Mouse (Mus musculus): ENCODE results near the gene Usp10. TPM values are rescaled to one million over a fixed set of nuclear protein-coding genes. Genes with fewer than 3 reads are reported as not detected.

Gene Usp10
- polyA plus RNA-seq, 1 experiment from 2014 or later: 152 TPM

DNA sequence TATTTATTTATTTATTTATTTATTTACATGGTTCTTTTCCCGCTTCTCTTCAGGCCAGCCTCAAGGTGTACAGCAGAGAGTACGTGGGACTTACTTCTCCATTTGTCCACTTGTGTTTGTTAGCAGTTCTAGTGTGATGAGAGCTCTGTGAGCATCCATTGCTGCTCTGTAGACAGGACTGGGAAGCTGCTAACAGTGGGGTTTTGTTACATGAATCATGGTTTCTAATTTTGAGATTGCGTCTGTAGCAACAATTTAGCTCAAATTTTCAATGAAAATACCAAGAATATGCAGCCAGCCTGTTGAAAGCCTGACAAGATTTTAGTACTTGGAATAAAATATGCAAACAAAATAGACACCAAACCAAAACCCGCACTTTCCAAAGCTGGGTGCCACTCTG is 15.3 kb downstream of the Usp10 start:
- no peak for ATAC-seq (ENCODE audit: low FRiP score)
- Histone ChIP-seq H3K36me3 (ENCODE audit: control insufficient read depth, insufficient read depth, low read length) (no peaks in the 10 kb centered on the region), H3K4me3 (ENCODE audit: low read depth, low read length) (no peak overlapping the region), H3K4me2 (no peak overlapping the region), H3K27me3 (ENCODE audit: control insufficient read depth, insufficient read depth, low read length) (no peaks in the 10 kb centered on the region), H3K4me1 (ENCODE audit: control insufficient read depth, insufficient read depth, low read length) (0 out of 2 replicates have a peak, but pooled peaks cover 2% of the 10 kb centered on the region), H3K27ac (ENCODE audit: low read depth, low read length) (no peak overlapping the region), H3K9ac (ENCODE audit: low read length) (no peak overlapping the region), H3K9me3 (ENCODE audit: control insufficient read depth, low read length) (no peaks in the 10 kb centered on the region)
- WGBS: 87% methylated on average over 4 of the region's 4 CpGs
- DNase-seq (ENCODE audit: low spot score, missing footprints): no peak

- Histone ChIP-seq H3K4me3 (ENCODE audit: low read depth, low read length) (no peak overlapping the region), H3K9ac (ENCODE audit: low read length) (no peak overlapping the region), H3K36me3 (ENCODE audit: control insufficient read depth, insufficient read depth, low read length) (no peaks in the 10 kb centered on the region), H3K9me3 (ENCODE audit: control insufficient read depth, low read length) (no peaks in the 10 kb centered on the region), H3K4me2 (no peak overlapping the region), H3K27me3 (ENCODE audit: control insufficient read depth, insufficient read depth, low read length) (no peaks in the 10 kb centered on the region), H3K4me1 (ENCODE audit: control insufficient read depth, insufficient read depth, low read length) (0 out of 2 replicates have a peak, but pooled peaks cover 2% of the 10 kb centered on the region), H3K27ac (ENCODE audit: low read depth, low read length) (no peak overlapping the region)
- 80% methylated on average over 2 of the region's 2 CpGs for WGBS
- no peak for ATAC-seq (ENCODE audit: low FRiP score)
- no peak for DNase-seq (ENCODE audit: low spot score, missing footprints)
Observed at GRCm38 (mm10) chr8:119926474-119926873, 16.3 kb downstream of the Usp10 start.

DNA sequence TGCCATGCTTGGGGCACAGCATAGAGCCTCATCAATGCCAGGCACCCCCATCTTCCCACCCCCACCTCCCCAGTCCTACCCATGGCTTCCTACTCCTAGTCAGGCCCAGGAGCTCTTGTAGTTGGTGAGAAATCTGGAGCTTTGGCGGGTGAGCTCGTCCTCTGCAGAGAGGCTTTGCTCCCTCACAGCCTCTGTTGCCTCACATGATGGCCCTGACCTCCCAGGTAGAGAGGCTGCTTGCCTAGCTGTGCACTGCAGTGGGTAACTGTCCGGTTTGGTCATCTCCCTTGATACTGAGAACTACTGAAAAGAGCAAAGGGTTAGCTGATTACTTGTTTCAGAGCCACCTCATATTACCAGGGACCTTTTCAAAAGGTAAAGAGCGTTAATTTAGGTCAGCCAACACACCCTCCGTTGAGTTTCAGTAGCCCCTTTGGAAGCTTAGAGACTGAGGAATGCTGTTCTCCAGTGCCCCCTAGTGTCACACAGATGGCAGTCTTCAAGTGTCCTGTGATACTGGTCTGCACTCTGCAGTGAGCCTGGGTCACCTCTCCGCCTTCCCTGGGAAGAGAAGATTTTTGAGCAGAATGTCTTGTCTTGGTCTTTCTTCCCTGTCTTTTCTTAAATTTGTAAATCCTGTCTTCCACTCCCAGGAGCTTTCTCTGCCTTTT is 17.4 kb downstream of the Usp10 start:
- Histone ChIP-seq H3K36me3 (ENCODE audit: control insufficient read depth, insufficient read depth, low read length) (no peaks in the 10 kb centered on the region; the same call in 1 of the 2 replicates), H3K4me2 (no peak overlapping the region), H3K4me1 (ENCODE audit: control insufficient read depth, insufficient read depth, low read length) (0 out of 2 replicates have a peak, but pooled peaks cover 2% of the 10 kb centered on the region), H3K4me3 (ENCODE audit: low read depth, low read length) (no peak overlapping the region), H3K27me3 (ENCODE audit: control insufficient read depth, insufficient read depth, low read length) (no peaks in the 10 kb centered on the region), H3K9ac (ENCODE audit: low read length) (no peak overlapping the region), H3K9me3 (ENCODE audit: control insufficient read depth, low read length) (no peaks in the 10 kb centered on the region), H3K27ac (ENCODE audit: low read depth, low read length) (no peak overlapping the region)
- ATAC-seq (ENCODE audit: low FRiP score): 0 out of 2 replicates have a peak, but pooled peaks have one; percentile 54
- 42% methylated on average over 6 of the region's 6 CpGs for WGBS
- no peak for DNase-seq (ENCODE audit: low spot score, missing footprints)

- Histone ChIP-seq H3K9ac (ENCODE audit: low read length) (no peak overlapping the region), H3K27ac (ENCODE audit: low read depth, low read length) (no peak overlapping the region), H3K36me3 (ENCODE audit: control insufficient read depth, insufficient read depth, low read length) (peaks cover 8% of the 10 kb centered on the region), H3K4me2 (no peak overlapping the region), H3K9me3 (ENCODE audit: control insufficient read depth, low read length) (no peaks in the 10 kb centered on the region), H3K4me1 (ENCODE audit: control insufficient read depth, insufficient read depth, low read length) (no peaks in the 10 kb centered on the region), H3K27me3 (ENCODE audit: control insufficient read depth, insufficient read depth, low read length) (no peaks in the 10 kb centered on the region), H3K4me3 (ENCODE audit: low read depth, low read length) (no peak overlapping the region)
- no peak for DNase-seq (ENCODE audit: low spot score, missing footprints)
- WGBS: 88% methylated on average over 4 of the region's 4 CpGs
- ATAC-seq (ENCODE audit: low FRiP score): no peak
Observed at GRCm38 (mm10) chr8:119931317-119931716, 21.2 kb downstream of the Usp10 start.

DNA sequence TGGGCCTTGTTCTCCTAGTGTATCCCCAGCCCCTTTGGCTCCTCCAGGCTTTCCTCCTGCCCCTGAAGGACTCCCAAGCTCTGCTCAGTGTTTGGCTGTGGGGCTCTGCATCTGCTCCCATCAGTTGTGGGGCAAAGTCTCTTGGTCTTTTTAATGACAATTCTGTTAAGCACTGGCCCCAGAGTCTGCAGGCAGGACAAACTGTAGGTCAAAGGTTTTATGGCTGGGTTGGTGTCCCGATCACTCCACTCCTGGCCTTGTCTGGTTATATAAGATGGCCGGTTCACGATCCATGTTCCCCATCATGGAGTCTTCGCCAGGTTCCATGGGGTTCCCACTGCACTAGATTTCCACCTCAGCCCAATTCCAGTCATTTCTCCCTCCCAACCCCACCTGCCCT is 23.5 kb downstream of the Usp10 start:
- Histone ChIP-seq H3K36me3 (ENCODE audit: control insufficient read depth, insufficient read depth, low read length) (peaks cover 10% of the 10 kb centered on the region), H3K27ac (ENCODE audit: low read depth, low read length) (no peak overlapping the region), H3K27me3 (ENCODE audit: control insufficient read depth, insufficient read depth, low read length) (no peaks in the 10 kb centered on the region), H3K9ac (ENCODE audit: low read length) (no peak overlapping the region), H3K4me2 (no peak overlapping the region), H3K4me3 (ENCODE audit: low read depth, low read length) (no peak overlapping the region), H3K9me3 (ENCODE audit: control insufficient read depth, low read length) (no peaks in the 10 kb centered on the region), H3K4me1 (ENCODE audit: control insufficient read depth, insufficient read depth, low read length) (no peaks in the 10 kb centered on the region)
- 97% methylated on average over 4 of the region's 4 CpGs for WGBS
- DNase-seq (ENCODE audit: low spot score, missing footprints) (no peak), ATAC-seq (ENCODE audit: low FRiP score) (no peak)

GRCm38 (mm10) chr8:119935541-119935940 is 25.4 kb downstream of the Usp10 start:
- H3K4me3 ChIP-seq (ENCODE audit: low read depth, low read length): no peak overlapping the region
- H3K9me3 ChIP-seq (ENCODE audit: control insufficient read depth, low read length): no peaks in the 10 kb centered on the region
- H3K9ac ChIP-seq (ENCODE audit: low read length): no peak overlapping the region
- H3K27ac ChIP-seq (ENCODE audit: low read depth, low read length): no peak overlapping the region
- ATAC-seq (ENCODE audit: low FRiP score): no peak
- WGBS: 88% methylated on average over 6 of the region's 6 CpGs
- H3K4me1 ChIP-seq (ENCODE audit: control insufficient read depth, insufficient read depth, low read length): no peaks in the 10 kb centered on the region
- no peak for DNase-seq (ENCODE audit: low spot score, missing footprints)
- H3K27me3 ChIP-seq (ENCODE audit: control insufficient read depth, insufficient read depth, low read length): no peaks in the 10 kb centered on the region
- peaks cover 10% of the 10 kb centered on the region for H3K36me3 ChIP-seq (ENCODE audit: control insufficient read depth, insufficient read depth, low read length)
- no peak overlapping the region for H3K4me2 ChIP-seq

GRCm38 (mm10) chr8:119938481-119938880 is 28.3 kb downstream of the Usp10 start:
- Histone ChIP-seq H3K9me3 (ENCODE audit: control insufficient read depth, low read length) (no peaks in the 10 kb centered on the region), H3K9ac (ENCODE audit: low read length) (no peak overlapping the region), H3K27me3 (ENCODE audit: control insufficient read depth, insufficient read depth, low read length) (no peaks in the 10 kb centered on the region), H3K27ac (ENCODE audit: low read depth, low read length) (no peak overlapping the region), H3K4me2 (no peak overlapping the region), H3K4me3 (ENCODE audit: low read depth, low read length) (no peak overlapping the region), H3K36me3 (ENCODE audit: control insufficient read depth, insufficient read depth, low read length) (peaks cover 22% of the 10 kb centered on the region), H3K4me1 (ENCODE audit: control insufficient read depth, insufficient read depth, low read length) (no peaks in the 10 kb centered on the region)
- ATAC-seq (ENCODE audit: low FRiP score) (no peak), DNase-seq (ENCODE audit: low spot score, missing footprints) (no peak)
- 88% methylated on average over 7 of the region's 7 CpGs for WGBS

GRCm38 (mm10) chr8:119939336-119939735 is 29.2 kb downstream of the Usp10 start:
- Histone ChIP-seq H3K36me3 (ENCODE audit: control insufficient read depth, insufficient read depth, low read length) (peaks cover 22% of the 10 kb centered on the region), H3K9me3 (ENCODE audit: control insufficient read depth, low read length) (no peaks in the 10 kb centered on the region), H3K4me2 (no peak overlapping the region), H3K27me3 (ENCODE audit: control insufficient read depth, insufficient read depth, low read length) (no peaks in the 10 kb centered on the region), H3K4me1 (ENCODE audit: control insufficient read depth, insufficient read depth, low read length) (no peaks in the 10 kb centered on the region), H3K27ac (ENCODE audit: low read depth, low read length) (no peak overlapping the region), H3K4me3 (ENCODE audit: low read depth, low read length) (no peak overlapping the region), H3K9ac (ENCODE audit: low read length) (no peak overlapping the region)
- ATAC-seq (ENCODE audit: low FRiP score) (no peak), DNase-seq (ENCODE audit: low spot score, missing footprints) (no peak)
- 82% methylated on average over 2 of the region's 2 CpGs for WGBS

GRCm38 (mm10) chr8:119941471-119941870 is 31.3 kb downstream of the Usp10 start:
- no peak for ATAC-seq (ENCODE audit: low FRiP score)
- Histone ChIP-seq H3K4me2 (no peak overlapping the region), H3K9me3 (ENCODE audit: control insufficient read depth, low read length) (no peaks in the 10 kb centered on the region), H3K36me3 (ENCODE audit: control insufficient read depth, insufficient read depth, low read length) (peaks cover 21% of the 10 kb centered on the region), H3K9ac (ENCODE audit: low read length) (no peak overlapping the region), H3K4me1 (ENCODE audit: control insufficient read depth, insufficient read depth, low read length) (no peaks in the 10 kb centered on the region), H3K4me3 (ENCODE audit: low read depth, low read length) (no peak overlapping the region), H3K27me3 (ENCODE audit: control insufficient read depth, insufficient read depth, low read length) (no peaks in the 10 kb centered on the region), H3K27ac (ENCODE audit: low read depth, low read length) (no peak overlapping the region)
- DNase-seq (ENCODE audit: low spot score, missing footprints): no peak
- WGBS: 97% methylated on average over 18 of the region's 18 CpGs

Measured in midbrain, embryonic 11.5 days (tissue).